Mouse (Mus musculus): ENCODE measurements around the gene Ephb1. TPM values are rescaled to one million over a fixed set of nuclear protein-coding genes. Genes with fewer than 3 reads are reported as not detected.

The Ephb1 gene
- polyA plus RNA-seq, 1 experiment from 2014 or later, result 5.2 TPM

- 33% methylated on average over 3 of the region's 3 CpGs for WGBS
- Histone ChIP-seq H3K4me3 (no peak overlapping the region), H3K9me3 (no peaks in the 10 kb centered on the region), H3K36me3 (no peaks in the 10 kb centered on the region), H3K4me1 (no peaks in the 10 kb centered on the region), H3K4me2 (no peak overlapping the region), H3K27ac (no peak overlapping the region), H3K9ac (no peak overlapping the region), H3K27me3 (no peaks in the 10 kb centered on the region)
- no peak for ATAC-seq (ENCODE audit: insufficient number of reproducible peaks, insufficient read depth, low FRiP score, low TSS enrichment, low read depth)
Observed at GRCm38 (mm10) chr9:101950101-101950500, 404.4 kb downstream of the Ephb1 start.

DNA sequence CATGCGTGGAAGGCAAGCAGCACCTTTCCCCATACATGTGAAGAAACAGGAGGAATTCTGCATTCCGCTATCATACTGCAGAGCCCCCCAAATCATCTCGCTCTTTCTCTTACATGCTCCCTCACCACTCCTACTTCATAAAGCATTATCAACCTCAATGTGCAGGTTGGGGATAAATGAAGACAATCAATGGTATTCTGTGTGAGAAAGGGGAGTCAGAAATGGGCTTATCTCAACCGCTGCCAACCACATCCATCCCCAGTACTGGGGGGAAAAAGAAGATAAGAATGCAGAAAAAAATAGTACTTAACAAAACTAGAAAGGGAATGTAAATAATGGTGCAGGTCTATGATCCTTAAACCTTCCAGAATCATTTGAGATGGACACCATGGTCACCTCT lies 408.7 kb downstream of the Ephb1 start:
- Histone ChIP-seq H3K36me3 (no peaks in the 10 kb centered on the region), H3K27me3 (no peaks in the 10 kb centered on the region), H3K4me3 (no peak overlapping the region), H3K4me1 (no peaks in the 10 kb centered on the region), H3K4me2 (no peak overlapping the region), H3K27ac (no peak overlapping the region), H3K9ac (no peak overlapping the region), H3K9me3 (no peaks in the 10 kb centered on the region)
- WGBS, result 91% methylated on average over 4 of the region's 4 CpGs
- ATAC-seq (ENCODE audit: insufficient number of reproducible peaks, insufficient read depth, low FRiP score, low TSS enrichment, low read depth), result no peak

- no peak overlapping the region for H3K4me2 ChIP-seq
- WGBS, result 48% methylated on average over 7 of the region's 7 CpGs
- H3K9me3 ChIP-seq, result no peaks in the 10 kb centered on the region
- no peak overlapping the region for H3K27ac ChIP-seq
- no peak for ATAC-seq (ENCODE audit: insufficient number of reproducible peaks, insufficient read depth, low FRiP score, low TSS enrichment, low read depth)
- H3K36me3 ChIP-seq, result no peaks in the 10 kb centered on the region
- H3K9ac ChIP-seq, result no peak overlapping the region
- H3K4me1 ChIP-seq, result no peaks in the 10 kb centered on the region
- no peaks in the 10 kb centered on the region for H3K27me3 ChIP-seq
- no peak overlapping the region for H3K4me3 ChIP-seq
Observed at GRCm38 (mm10) chr9:101945326-101945725, 409.2 kb downstream of the Ephb1 start.

GRCm38 (mm10) chr9:101942058-101942669 lies 412.3 kb downstream of the Ephb1 start:
- no peaks in the 10 kb centered on the region for H3K27me3 ChIP-seq
- no peak for ATAC-seq (ENCODE audit: insufficient number of reproducible peaks, insufficient read depth, low FRiP score, low TSS enrichment, low read depth)
- 80% methylated on average over 9 of the region's 9 CpGs for WGBS
- H3K4me3 ChIP-seq, result no peak overlapping the region
- no peaks in the 10 kb centered on the region for H3K36me3 ChIP-seq
- H3K4me2 ChIP-seq, result no peak overlapping the region
- no peaks in the 10 kb centered on the region for H3K9me3 ChIP-seq
- no peak overlapping the region for H3K9ac ChIP-seq
- H3K27ac ChIP-seq, result no peak overlapping the region
- no peaks in the 10 kb centered on the region for H3K4me1 ChIP-seq

GRCm38 (mm10) chr9:101940182-101940581 lies 414.3 kb downstream of the Ephb1 start:
- Histone ChIP-seq H3K4me1 (no peaks in the 10 kb centered on the region), H3K4me3 (no peak overlapping the region), H3K27ac (no peak overlapping the region), H3K36me3 (no peaks in the 10 kb centered on the region), H3K9me3 (no peaks in the 10 kb centered on the region), H3K27me3 (no peaks in the 10 kb centered on the region), H3K4me2 (no peak overlapping the region), H3K9ac (no peak overlapping the region)
- 77% methylated on average over 3 of the region's 3 CpGs for WGBS
- ATAC-seq (ENCODE audit: insufficient number of reproducible peaks, insufficient read depth, low FRiP score, low TSS enrichment, low read depth), result no peak

DNA sequence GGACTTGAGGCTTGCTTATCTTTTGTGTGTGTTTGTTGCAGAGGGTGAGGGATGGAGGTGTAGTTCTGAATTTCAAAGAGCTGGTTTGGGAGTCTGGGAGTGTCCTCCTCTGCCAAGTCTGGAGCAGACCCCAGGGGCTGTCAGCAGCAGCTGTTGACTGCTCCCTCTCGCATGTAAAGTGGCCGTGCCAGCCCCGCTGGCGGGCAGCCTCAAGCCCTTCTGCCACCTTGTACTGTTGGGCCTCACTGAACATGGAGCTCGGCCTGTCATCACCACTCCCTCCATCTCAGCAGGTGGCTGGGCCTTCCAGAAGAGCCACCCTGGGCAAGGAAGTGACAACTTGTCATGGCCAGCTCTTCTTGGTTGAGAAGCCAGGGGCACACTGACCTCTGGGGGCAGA lies 415.5 kb downstream of the Ephb1 start:
- H3K4me3 ChIP-seq, result no peak overlapping the region
- no peaks in the 10 kb centered on the region for H3K4me1 ChIP-seq
- 90% methylated on average over 5 of the region's 5 CpGs for WGBS
- no peaks in the 10 kb centered on the region for H3K36me3 ChIP-seq
- no peaks in the 10 kb centered on the region for H3K27me3 ChIP-seq
- no peak overlapping the region for H3K4me2 ChIP-seq
- H3K9me3 ChIP-seq, result no peaks in the 10 kb centered on the region
- no peak for ATAC-seq (ENCODE audit: insufficient number of reproducible peaks, insufficient read depth, low FRiP score, low TSS enrichment, low read depth)
- no peak overlapping the region for H3K9ac ChIP-seq
- H3K27ac ChIP-seq, result no peak overlapping the region

DNA sequence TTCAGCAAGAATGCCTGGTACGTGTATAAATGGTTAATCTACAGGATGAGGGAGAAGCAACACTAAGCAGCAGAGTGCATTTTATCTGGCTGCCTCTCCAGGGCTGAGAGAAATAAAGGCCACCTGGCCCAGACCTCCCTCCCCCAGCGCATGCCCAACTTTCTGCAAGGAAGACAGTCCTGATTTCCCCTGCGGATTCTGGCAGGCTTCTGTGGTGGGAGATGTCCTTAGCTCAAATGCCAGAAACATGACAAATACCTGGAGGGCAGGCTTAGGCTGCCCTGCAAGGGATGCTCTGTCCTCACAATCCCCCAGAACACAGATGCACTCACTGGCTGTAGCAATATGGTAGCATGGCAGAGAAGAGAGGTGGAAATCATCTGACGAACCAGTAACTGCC lies 416.4 kb downstream of the Ephb1 start:
- Histone ChIP-seq H3K9ac (no peak overlapping the region), H3K36me3 (no peaks in the 10 kb centered on the region), H3K4me3 (no peak overlapping the region), H3K4me1 (no peaks in the 10 kb centered on the region), H3K4me2 (no peak overlapping the region), H3K27ac (no peak overlapping the region), H3K27me3 (no peaks in the 10 kb centered on the region), H3K9me3 (no peaks in the 10 kb centered on the region)
- WGBS, result 74% methylated on average over 4 of the region's 4 CpGs
- ATAC-seq (ENCODE audit: insufficient number of reproducible peaks, insufficient read depth, low FRiP score, low TSS enrichment, low read depth), result no peak

GRCm38 (mm10) chr9:101934887-101935286 lies 419.6 kb downstream of the Ephb1 start:
- Histone ChIP-seq H3K27ac (no peak overlapping the region; the same call in 1 of the 2 replicates), H3K9me3 (no peaks in the 10 kb centered on the region), H3K4me3 (no peak overlapping the region), H3K27me3 (no peaks in the 10 kb centered on the region), H3K4me2 (no peak overlapping the region), H3K4me1 (no peaks in the 10 kb centered on the region), H3K9ac (no peak overlapping the region), H3K36me3 (no peaks in the 10 kb centered on the region)
- no peak for ATAC-seq (ENCODE audit: insufficient number of reproducible peaks, insufficient read depth, low FRiP score, low TSS enrichment, low read depth)
- 65% methylated on average over 8 of the region's 8 CpGs for WGBS

- Histone ChIP-seq H3K4me1 (no peaks in the 10 kb centered on the region), H3K9ac (no peak overlapping the region), H3K27me3 (no peaks in the 10 kb centered on the region), H3K4me3 (no peak overlapping the region), H3K4me2 (no peak overlapping the region), H3K36me3 (no peaks in the 10 kb centered on the region), H3K9me3 (no peaks in the 10 kb centered on the region), H3K27ac (no peak overlapping the region)
- 51% methylated on average over 8 of the region's 8 CpGs for WGBS
- no peak for ATAC-seq (ENCODE audit: insufficient number of reproducible peaks, insufficient read depth, low FRiP score, low TSS enrichment, low read depth)
Observed at GRCm38 (mm10) chr9:101933946-101934573, 420.4 kb downstream of the Ephb1 start.

DNA sequence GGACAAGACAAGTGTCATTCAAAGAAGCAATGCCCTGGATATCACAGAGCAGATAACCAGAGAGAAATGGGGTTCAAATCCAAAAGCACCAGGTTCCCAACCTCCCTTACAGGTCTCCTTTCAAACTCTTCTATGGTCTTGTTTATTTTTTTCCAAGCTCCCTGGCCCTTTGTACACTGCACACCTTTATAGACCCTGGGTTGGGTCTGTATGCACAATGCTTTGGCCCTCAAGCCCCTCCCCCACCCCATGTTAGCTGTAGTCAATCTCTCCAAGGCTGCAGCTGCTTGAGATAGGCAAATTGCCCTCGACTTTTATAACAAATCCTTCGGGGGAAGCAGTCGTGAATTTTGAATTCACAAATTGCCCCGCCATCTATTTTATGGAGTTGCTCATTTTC lies 429.7 kb downstream of the Ephb1 start:
- no peaks in the 10 kb centered on the region for H3K36me3 ChIP-seq
- no peak overlapping the region for H3K4me2 ChIP-seq
- H3K4me1 ChIP-seq, result no peaks in the 10 kb centered on the region
- H3K4me3 ChIP-seq, result no peak overlapping the region
- no peak overlapping the region for H3K9ac ChIP-seq
- H3K27ac ChIP-seq, result no peak overlapping the region
- no peaks in the 10 kb centered on the region for H3K27me3 ChIP-seq
- no peaks in the 10 kb centered on the region for H3K9me3 ChIP-seq
- ATAC-seq (ENCODE audit: insufficient number of reproducible peaks, insufficient read depth, low FRiP score, low TSS enrichment, low read depth), result no peak
- 69% methylated on average over 4 of the region's 4 CpGs for WGBS

- Histone ChIP-seq H3K27ac (no peak overlapping the region), H3K4me2 (no peak overlapping the region), H3K9ac (no peak overlapping the region), H3K36me3 (no peaks in the 10 kb centered on the region), H3K27me3 (no peaks in the 10 kb centered on the region), H3K4me1 (no peaks in the 10 kb centered on the region), H3K4me3 (no peak overlapping the region), H3K9me3 (no peaks in the 10 kb centered on the region)
- ATAC-seq (ENCODE audit: insufficient number of reproducible peaks, insufficient read depth, low FRiP score, low TSS enrichment, low read depth), result no peak
- 74% methylated on average over 4 of the region's 4 CpGs for WGBS
Observed at GRCm38 (mm10) chr9:101922846-101923245, 431.6 kb downstream of the Ephb1 start.

- no peak for ATAC-seq (ENCODE audit: insufficient number of reproducible peaks, insufficient read depth, low FRiP score, low TSS enrichment, low read depth)
- 81% methylated on average over 5 of the region's 5 CpGs for WGBS
- Histone ChIP-seq H3K36me3 (no peaks in the 10 kb centered on the region), H3K27ac (no peak overlapping the region), H3K4me2 (no peak overlapping the region), H3K9me3 (no peaks in the 10 kb centered on the region), H3K4me1 (no peaks in the 10 kb centered on the region), H3K9ac (no peak overlapping the region), H3K27me3 (no peaks in the 10 kb centered on the region), H3K4me3 (no peak overlapping the region)
Observed at GRCm38 (mm10) chr9:101919324-101919723, 435.2 kb downstream of the Ephb1 start.

Data from embryonic facial prominence, embryonic 13.5 days (tissue).